Mouse (Mus musculus) spleen, adult 2 months (tissue): ENCODE data around the gene Frmd8. TPM values are rescaled to one million over a fixed set of nuclear protein-coding genes. Genes with fewer than 3 reads are reported as not detected.

Experiments used
- DNase-seq, 2 experiments: peaks; one replicate each; pipeline versions ENCODE4 v3.0.0 to v3.0.0-alpha.2; 2012 to 2021; ENCODE audit warnings: low spot score in 2 of 2, low read depth in 1 of 2
- H3K27ac ChIP-seq: fragments of 200-500 bp; 2 replicates; pipeline ENCODE4 v1.5.1; 2012; ENCODE audit warnings: low read length, inconsistent platforms; ENCODE audit not compliant: insufficient read depth
- H3K27me3 ChIP-seq: fragments of 200-500 bp; 2 replicates; pipeline ENCODE4 v1.6.1; 2012; ENCODE audit warnings: mild to moderate bottlenecking, moderate library complexity, low read length, inconsistent platforms; ENCODE audit not compliant: control insufficient read depth, insufficient read depth
- H3K36me3 ChIP-seq: fragments of 200-500 bp; 2 replicates; pipeline ENCODE4 v1.6.1; 2012; ENCODE audit warnings: mild to moderate bottlenecking, low read length, inconsistent platforms; ENCODE audit not compliant: control insufficient read depth, insufficient read depth
- H3K4me1 ChIP-seq: fragments of 200-500 bp; 2 replicates; pipeline ENCODE4 v1.6.1; 2011; ENCODE audit warnings: inconsistent platforms; ENCODE audit not compliant: control insufficient read depth, insufficient read depth, insufficient read length
- H3K4me3 ChIP-seq: fragments of 200-500 bp; 2 replicates; pipeline ENCODE4 v1.5.1; 2011; ENCODE audit warnings: mild to moderate bottlenecking, inconsistent platforms; ENCODE audit not compliant: insufficient read depth, insufficient read length; ENCODE audit errors: extremely low read depth
- CTCF ChIP-seq: fragments of 200-500 bp; IDR thresholded peaks from 2 replicates; pipeline ENCODE4 v1.5.1; 2011; ENCODE audit warnings: mild to moderate bottlenecking, inconsistent platforms; ENCODE audit not compliant: insufficient read depth, insufficient read length, insufficient replicate concordance; ENCODE audit errors: extremely low read depth
- POLR2A ChIP-seq: fragments of 200-500 bp; IDR thresholded peaks from 2 replicates; pipeline ENCODE4 v1.6.1; 2011; ENCODE audit warnings: low read depth, low read length, inconsistent platforms
- WGBS: fragments of 180-500 bp; shearing (Covaris S2); methylation state at CpG from one replicate; pipeline ENCODE4 v1.1.7; 2018; 5-methylcytosine and 5-hydroxymethylcytosine counted together
- polyA plus RNA-seq: library from polyadenylated mRNA; depleted of rRNA; stranded (reverse); fragments of >200 nt; gene quantifications from 2 replicates; pipeline ENCODE4 v1.2.3, GENCODE M21; 2012; rRNA removed

Frmd8 gene
- polyA plus RNA-seq, 1 experiment: 42.3 TPM

DNA sequence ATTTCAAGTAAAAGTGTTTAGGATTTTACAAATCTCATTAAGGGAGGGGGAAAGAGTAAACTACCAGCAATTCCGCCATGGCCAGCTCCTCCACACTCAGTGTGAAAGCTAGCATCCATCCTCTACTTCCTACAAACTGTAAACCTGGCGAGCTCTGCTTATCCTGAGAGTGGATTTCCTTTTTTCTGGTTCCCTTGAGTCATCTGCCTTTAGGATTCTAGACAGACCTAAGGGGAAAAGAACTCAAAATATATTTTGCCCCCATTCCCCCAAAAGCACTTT is 74.8 kb downstream of the Frmd8 start:
- peak overlapping the region; percentile 81 for H3K27ac ChIP-seq
- peaks cover 46% of the 10 kb centered on the region for H3K36me3 ChIP-seq
- no peak for DNase-seq
- no peaks in the 10 kb centered on the region for H3K27me3 ChIP-seq
- no peak for TF ChIP-seq POLR2A
- TF ChIP-seq CTCF: no peak
- WGBS: 3% methylated on average over 2 of the region's 2 CpGs
- H3K4me3 ChIP-seq: peak overlapping the region; percentile 88
- peaks cover 15% of the 10 kb centered on the region for H3K4me1 ChIP-seq

Other genes starting within 250 kb of the Frmd8 start
- gene Rela, start 237.8 kb downstream of the Frmd8 start, polyA plus RNA-seq: 87.1 and 110 TPM in 2 replicates
- 417 and 497 TPM in 2 replicates for gene Sipa1, start 211.6 kb downstream of the Frmd8 start, polyA plus RNA-seq
- gene Map3k11, start 186.5 kb downstream of the Frmd8 start, polyA plus RNA-seq: 73.4 and 88.7 TPM in 2 replicates
- 195 and 236 TPM in 2 replicates for gene Pcnx3, start 186.4 kb downstream of the Frmd8 start, polyA plus RNA-seq
- gene Kcnk7, start 170.9 kb downstream of the Frmd8 start, polyA plus RNA-seq: 0.19 and 0.39 TPM in 2 replicates
- 94.6 and 101 TPM in 2 replicates for gene Ehbp1l1, start 149.0 kb downstream of the Frmd8 start, polyA plus RNA-seq
- 124 and 173 TPM in 2 replicates for gene Fam89b, start 145.6 kb downstream of the Frmd8 start, polyA plus RNA-seq
- gene Ltbp3, start 134.4 kb downstream of the Frmd8 start, polyA plus RNA-seq: 22.5 and 25.8 TPM in 2 replicates
- gene Scyl1, start 103.9 kb downstream of the Frmd8 start, polyA plus RNA-seq: 65.4 and 68.0 TPM in 2 replicates
- 36.6 and 37.6 TPM in 2 replicates for gene Slc25a45, start 2.5 kb upstream of the Frmd8 start, polyA plus RNA-seq
- 1.3 TPM in 2 replicates for gene Tigd3, start 18.9 kb upstream of the Frmd8 start, polyA plus RNA-seq
- gene Dpf2, start 37.7 kb upstream of the Frmd8 start, polyA plus RNA-seq: 59.9 and 74.8 TPM in 2 replicates
- gene Cdc42ep2, start 49.5 kb upstream of the Frmd8 start, polyA plus RNA-seq: 8.1 and 8.2 TPM in 2 replicates
- gene Pola2, start 88.9 kb upstream of the Frmd8 start, polyA plus RNA-seq: 40.5 and 48.0 TPM in 2 replicates
- not detected in 2 replicates for gene Slc22a20, start 110.9 kb upstream of the Frmd8 start, polyA plus RNA-seq
- 50.8 and 53.0 TPM in 2 replicates for gene Capn1, start 140.6 kb upstream of the Frmd8 start, polyA plus RNA-seq
- gene Syvn1, start 171.3 kb upstream of the Frmd8 start, polyA plus RNA-seq: 108 and 124 TPM in 2 replicates
- 11.0 TPM in 2 replicates for gene Mrpl49, start 182.5 kb upstream of the Frmd8 start, polyA plus RNA-seq
- gene Fau, start 182.6 kb upstream of the Frmd8 start, polyA plus RNA-seq: 1,884 and 3,019 TPM in 2 replicates
- 38.5 and 61.3 TPM in 2 replicates for gene Znhit2, start 185.9 kb upstream of the Frmd8 start, polyA plus RNA-seq
- gene Tm7sf2, start 193.1 kb upstream of the Frmd8 start, polyA plus RNA-seq: 14.0 and 23.4 TPM in 2 replicates
- gene Vps51, start 202.0 kb upstream of the Frmd8 start, polyA plus RNA-seq: 72.9 and 85.0 TPM in 2 replicates
- gene Tmem262, start 204.8 kb upstream of the Frmd8 start, polyA plus RNA-seq: 0.34 TPM in 1 of 2 replicates, not detected in the other
- 0.46 TPM in 1 of 2 replicates, not detected in the other for gene Gm28374, start 207.0 kb upstream of the Frmd8 start, polyA plus RNA-seq
- 66.9 and 85.9 TPM in 2 replicates for gene Zfpl1, start 209.7 kb upstream of the Frmd8 start, polyA plus RNA-seq
- gene Cdca5, start 209.7 kb upstream of the Frmd8 start, polyA plus RNA-seq: 3.6 and 4.4 TPM in 2 replicates
- gene AC131692.1, start 219.1 kb upstream of the Frmd8 start, polyA plus RNA-seq: 0.19 TPM in 1 of 2 replicates, not detected in the other
- gene Naaladl1, start 230.5 kb upstream of the Frmd8 start, polyA plus RNA-seq: 0.49 and 0.60 TPM in 2 replicates
- 30.4 and 46.7 TPM in 2 replicates for gene Sac3d1, start 243.4 kb upstream of the Frmd8 start, polyA plus RNA-seq